Mouse (Mus musculus) C2C12 (cell line): ENCODE data around the gene Armc8. TPM values are rescaled to one million over a fixed set of nuclear protein-coding genes. Genes with fewer than 3 reads are reported as not detected.

Source experiments
- H3K27me3 ChIP-seq: one replicate; pipeline ENCODE4 v1.6.1; 2011; ENCODE audit not compliant: control insufficient read depth, insufficient read depth, insufficient read length
- H3K36me3 ChIP-seq: one replicate; pipeline ENCODE4 v1.6.1; 2011; ENCODE audit not compliant: control insufficient read depth, insufficient read depth
- H3K4me3 ChIP-seq: one replicate; pipeline ENCODE4 v1.5.1; 2011; ENCODE audit warnings: mild to moderate bottlenecking, control low read depth; ENCODE audit not compliant: poor library complexity, insufficient read depth, severe bottlenecking
- H3K79me2 ChIP-seq: one replicate; pipeline ENCODE4 v1.6.1; 2011; ENCODE audit not compliant: control insufficient read depth, insufficient read depth
- H3K79me3 ChIP-seq: one replicate; pipeline ENCODE4 v1.6.1; 2011; ENCODE audit warnings: low read depth, control low read depth
- H3ac ChIP-seq: one replicate; pipeline ENCODE3; 2011; ENCODE audit warnings: low read depth; ENCODE audit not compliant: control insufficient read depth, insufficient read length
- CEBPB ChIP-seq: IDR thresholded peaks from one replicate; pipeline ENCODE4 v1.6.1; 2011; ENCODE audit warnings: low read depth, mild to moderate bottlenecking, control low read depth, moderate library complexity
- CTCF ChIP-seq: IDR thresholded peaks from one replicate; pipeline ENCODE4 v1.5.1; 2011; ENCODE audit not compliant: control insufficient read depth, insufficient read depth, insufficient read length
- FOSL1 ChIP-seq: IDR thresholded peaks from one replicate; pipeline ENCODE4 v1.8.0; 2011; ENCODE audit warnings: mild to moderate bottlenecking, low read length; ENCODE audit not compliant: poor library complexity, insufficient read depth, severe bottlenecking
- MAX ChIP-seq: IDR thresholded peaks from one replicate; pipeline ENCODE4 v1.6.1; 2011; ENCODE audit warnings: mild to moderate bottlenecking, control low read depth
- MYOD1 ChIP-seq: IDR thresholded peaks from one replicate; pipeline ENCODE4 v1.6.1; 2011; ENCODE audit warnings: low read depth; ENCODE audit not compliant: control insufficient read depth, insufficient read length
- MYOG ChIP-seq: IDR thresholded peaks from one replicate; pipeline ENCODE4 v1.6.1; 2011; ENCODE audit not compliant: control insufficient read depth, insufficient read length; ENCODE audit errors: extremely low read depth
- USF1 ChIP-seq: IDR thresholded peaks from one replicate; pipeline ENCODE4 v1.6.1; 2011; ENCODE audit warnings: low read depth, mild to moderate bottlenecking, control low read depth, moderate library complexity
- polyA plus RNA-seq: library from polyadenylated mRNA; unstranded; fragments of >200 nt; fragmentation: generic; extraction: Trizol; gene quantifications from one replicate; pipeline ENCODE4 v1.2.1, GENCODE M21; 2012; ENCODE audit warnings: missing spikeins

The Armc8 gene
- polyA plus RNA-seq, 1 experiment, result 7.0 TPM

- TF ChIP-seq FOSL1, result no peak
- no peak for TF ChIP-seq CTCF
- TF ChIP-seq MAX, result no peak
- no peak for TF ChIP-seq USF1
- no peak for TF ChIP-seq MYOD1
Measured at GRCm38 (mm10) chr9:99434892-99435618, 133.6 kb downstream of the Armc8 start.

GRCm38 (mm10) chr9:99432478-99432877 lies 136.2 kb downstream of the Armc8 start:
- H3K27me3 ChIP-seq, result no peaks in the 10 kb centered on the region
- peaks cover 33% of the 10 kb centered on the region for H3K79me2 ChIP-seq
- TF ChIP-seq CTCF (no peak), CEBPB (no peak), FOSL1 (no peak), MYOG (no peak), USF1 (no peak), MAX (no peak), MYOD1 (no peak)
- no peak overlapping the region for H3ac ChIP-seq
- H3K36me3 ChIP-seq, result no peaks in the 10 kb centered on the region
- no peak overlapping the region for H3K4me3 ChIP-seq
- no peaks in the 10 kb centered on the region for H3K79me3 ChIP-seq

More at GRCm38 (mm10) chr9:99434892-99435618, 133.6 kb downstream of the Armc8 start:
- Histone ChIP-seq H3ac (no peak overlapping the region), H3K27me3 (no peaks in the 10 kb centered on the region), H3K79me3 (no peaks in the 10 kb centered on the region), H3K79me2 (peaks cover 33% of the 10 kb centered on the region), H3K4me3 (no peak overlapping the region), H3K36me3 (no peaks in the 10 kb centered on the region)

GRCm38 (mm10) chr9:99431963-99432362 lies 136.7 kb downstream of the Armc8 start:
- no peaks in the 10 kb centered on the region for H3K36me3 ChIP-seq
- H3ac ChIP-seq, result no peak overlapping the region
- H3K79me3 ChIP-seq, result no peaks in the 10 kb centered on the region
- no peak overlapping the region for H3K4me3 ChIP-seq
- H3K27me3 ChIP-seq, result no peaks in the 10 kb centered on the region
- peaks cover 33% of the 10 kb centered on the region for H3K79me2 ChIP-seq
- TF ChIP-seq MAX, result no peak

- H3K79me3 ChIP-seq, result no peaks in the 10 kb centered on the region
- TF ChIP-seq MAX (no peak), MYOD1 (no peak), CTCF (no peak), FOSL1 (no peak), MYOG (no peak), CEBPB (no peak), USF1 (no peak)
- H3K36me3 ChIP-seq, result no peaks in the 10 kb centered on the region
- H3K79me2 ChIP-seq, result peaks cover 33% of the 10 kb centered on the region
- no peak overlapping the region for H3ac ChIP-seq
- no peaks in the 10 kb centered on the region for H3K27me3 ChIP-seq
- no peak overlapping the region for H3K4me3 ChIP-seq
Measured at GRCm38 (mm10) chr9:99431346-99431745, 137.4 kb downstream of the Armc8 start.

GRCm38 (mm10) chr9:99430806-99431205 lies 137.9 kb downstream of the Armc8 start:
- H3K4me3 ChIP-seq, result no peak overlapping the region
- TF ChIP-seq MAX, result no peak
- no peak for TF ChIP-seq CEBPB
- TF ChIP-seq CTCF, result no peak
- TF ChIP-seq FOSL1, result no peak
- TF ChIP-seq USF1, result peak; percentile 84
- no peaks in the 10 kb centered on the region for H3K36me3 ChIP-seq
- H3K27me3 ChIP-seq, result no peaks in the 10 kb centered on the region
- H3K79me3 ChIP-seq, result no peaks in the 10 kb centered on the region
- no peak overlapping the region for H3ac ChIP-seq
- peaks cover 31% of the 10 kb centered on the region for H3K79me2 ChIP-seq

- Histone ChIP-seq H3K79me3 (no peaks in the 10 kb centered on the region), H3K27me3 (no peaks in the 10 kb centered on the region), H3K4me3 (no peak overlapping the region), H3K79me2 (peaks cover 24% of the 10 kb centered on the region), H3ac (no peak overlapping the region), H3K36me3 (no peaks in the 10 kb centered on the region)
- no peak for TF ChIP-seq USF1
- TF ChIP-seq MAX, result no peak
- no peak for TF ChIP-seq CTCF
- no peak for TF ChIP-seq MYOD1
- no peak for TF ChIP-seq MYOG
- TF ChIP-seq FOSL1, result no peak
- no peak for TF ChIP-seq CEBPB
Measured at GRCm38 (mm10) chr9:99429845-99430244, 138.9 kb downstream of the Armc8 start.
